Mouse (Mus musculus) gastrocnemius, postnatal 36 days (tissue): ENCODE data around the gene Tsacc. TPM values are rescaled to one million over a fixed set of nuclear protein-coding genes. Genes with fewer than 3 reads are reported as not detected.
A peak's percentile ranks its signal among the peaks of the same experiment; 100 is the strongest.
"Not testable (repeated sequence)": the region's sequence is repeated elsewhere in the genome, so short reads cannot be mapped to it uniquely, and the experiment has no call there.

Experiments
- DNase-seq, 2 experiments: peaks; one replicate each; pipeline ENCODE4 v3.0.0; 2022
- intact Hi-C: fragments of 180-260 bp; cut with DNase I; formaldehyde crosslinking; loops from one replicate; pipeline ENCODE4 v1.15.1; 2025
- long read RNA-seq, 2 experiments: library from polyadenylated mRNA; stranded (forward); transcript quantifications; one replicate each; pipeline ENCODE4 v2.0.0; 2021
- total RNA-seq, 2 experiments: library from RNA; stranded (reverse); gene quantifications; 2 replicates each; pipeline ENCODE4 v1.2.3; 2021

Gene Tsacc
- total RNA-seq = 1 to 10 TPM; 4.2 to 5.3 TPM
- long read RNA-seq, experiment 1, partial matches to known transcripts = 0 of 8 reads
- long read RNA-seq, experiment 1, other reads (novel, unspliced or antisense) = 5 of 8 reads
- long read RNA-seq, experiment 2, transcript Tsacc-202 (4 exons, 584 nt) = major isoform, 7 of 9 reads
- long read RNA-seq, experiment 2, partial matches to known transcripts = 0 of 9 reads
- long read RNA-seq, experiment 2, other reads (novel, unspliced or antisense) = 2 of 9 reads

GRCm38 (mm10) chr3:88296561-88297318, at the start of gene Tsacc, which contains the start of gene Cct3:
Tsacc (minus strand) TSS chr3:88296999.
Cct3 (plus strand) TSS chr3:88297116.
- intact Hi-C loops = loop anchor here (10.0 kb wide), 1 partner anchor 388 kb away; the partner anchor contains the start of gene Khdc4
- DNase-seq = peak; percentile 87 to 91

- no peak for DNase-seq
- intact Hi-C loops = no loop called here
These were observed 42.2 kb upstream of the Tsacc start for GRCm38 (mm10) chr3:88339006-88339405.

GRCm38 (mm10) chr3:88338316-88338715, 41.5 kb upstream of the Tsacc start:
- intact Hi-C loops = no loop called here
- DNase-seq = no peak

GRCm38 (mm10) chr3:88337367-88338020, 40.7 kb upstream of the Tsacc start:
- intact Hi-C loops = no loop called here
- no peak for DNase-seq

- intact Hi-C loops = no loop called here
- peak; percentile 95 for DNase-seq
These were observed 39.5 kb upstream of the Tsacc start, which contains the start of the genes Tmem79 and Smg5 for GRCm38 (mm10) chr3:88336058-88337013. Tmem79 (minus strand) TSS chr3:88336148. Smg5 (plus strand) TSS chr3:88336260.

GRCm38 (mm10) chr3:88335436-88336053, 38.7 kb upstream of the Tsacc start:
- intact Hi-C loops = no loop called here

GRCm38 (mm10) chr3:88334902-88335435, 38.2 kb upstream of the Tsacc start:
- intact Hi-C loops = no loop called here

More at GRCm38 (mm10) chr3:88335436-88336053, 38.7 kb upstream of the Tsacc start:
- DNase-seq = peak in 1 of 2 experiments; percentile 26

GRCm38 (mm10) chr3:88334029-88334658, 37.3 kb upstream of the Tsacc start:
- no peak for DNase-seq
- intact Hi-C loops = no loop called here

More at GRCm38 (mm10) chr3:88334902-88335435, 38.2 kb upstream of the Tsacc start:
- no peak for DNase-seq

- no peak for DNase-seq
- intact Hi-C loops = no loop called here
These were observed 34.5 kb upstream of the Tsacc start for GRCm38 (mm10) chr3:88331282-88331681.

- intact Hi-C loops = no loop called here
- no peak for DNase-seq
These were observed 32.2 kb upstream of the Tsacc start for GRCm38 (mm10) chr3:88328956-88329355.

- intact Hi-C loops = no loop called here
These were observed 28.2 kb upstream of the Tsacc start, which contains the start of gene Glmp for GRCm38 (mm10) chr3:88324951-88325405. Glmp (plus strand) TSS chr3:88325023.

GRCm38 (mm10) chr3:88299172-88299571, 2.4 kb upstream of the Tsacc start:
- no peak for DNase-seq
- intact Hi-C loops = loop anchor here (10.0 kb wide), 1 partner anchor 386 kb away; the partner anchor contains the start of gene Khdc4

More at GRCm38 (mm10) chr3:88324951-88325405, 28.2 kb upstream of the Tsacc start, which contains the start of gene Glmp:
- DNase-seq = peak in 1 of 2 experiments; percentile 45

GRCm38 (mm10) chr3:88297321-88297851, 587 bp upstream of the Tsacc start:
- intact Hi-C loops = loop anchor here (10.0 kb wide), 1 partner anchor 387 kb away; the partner anchor contains the start of gene Khdc4
- DNase-seq = no peak

GRCm38 (mm10) chr3:88296110-88296560, 664 bp downstream of the Tsacc start:
- intact Hi-C loops = loop anchor here (10.0 kb wide), 1 partner anchor 389 kb away; the partner anchor contains the start of gene Khdc4
- no peak for DNase-seq

GRCm38 (mm10) chr3:88295272-88295671, 1.5 kb downstream of the Tsacc start:
- not testable (repeated sequence) for DNase-seq
- intact Hi-C loops = loop anchor here (10.0 kb wide), 1 partner anchor 390 kb away; the partner anchor contains the start of gene Khdc4

GRCm38 (mm10) chr3:88291970-88292369, 4.8 kb downstream of the Tsacc start:
- no peak for DNase-seq

GRCm38 (mm10) chr3:88288133-88288713, 8.6 kb downstream of the Tsacc start:
- DNase-seq, intact Hi-C loops: not testable (repeated sequence)

More at GRCm38 (mm10) chr3:88291970-88292369, 4.8 kb downstream of the Tsacc start:
- intact Hi-C loops = loop anchor here (10.0 kb wide), 1 partner anchor 393 kb away; the partner anchor contains the start of gene Khdc4
